Mouse (Mus musculus) liver, adult 2 months (tissue): ENCODE results near the gene Smad3.

Source experiments
- CTCF ChIP-seq: fragments of 200-500 bp; IDR thresholded peaks from 2 replicates; pipeline ENCODE4 v1.5.1; 2011; ENCODE audit warnings: low read depth, low read length, control low read depth
- POLR2A ChIP-seq: fragments of 200-500 bp; IDR thresholded peaks from 2 replicates; pipeline ENCODE4 v1.6.1; 2011; ENCODE audit warnings: low read length, control low read depth; ENCODE audit not compliant: insufficient read depth; ENCODE audit errors: extremely low read depth

- TF ChIP-seq CTCF (no peak), POLR2A (no peak)
Observed at GRCm38 (mm10) chr9:63786026-63786670, 28.4 kb upstream of the Smad3 start.
